Mouse (Mus musculus) ES-E14 (cell line): Measurements from ENCODE around the gene Ptbp1. TPM values are rescaled to one million over a fixed set of nuclear protein-coding genes. Genes with fewer than 3 reads are reported as not detected.
A peak's percentile ranks its signal among the peaks of the same experiment; 100 is the strongest.

ENCODE experiments used
- DNase-seq: peaks from one replicate; pipeline ENCODE4 v3.0.0-alpha.2; 2013; ENCODE audit warnings: low read depth, low spot score
- H3K27ac ChIP-seq: 2 replicates; pipeline ENCODE4 v1.5.1; 2012; ENCODE audit warnings: low read depth, mild to moderate bottlenecking, low read length, moderate library complexity, mixed read lengths; ENCODE audit not compliant: poor library complexity, insufficient read depth, severe bottlenecking
- H3K36me3 ChIP-seq: 2 replicates; pipeline ENCODE4 v1.6.1; 2012; ENCODE audit warnings: mild to moderate bottlenecking, low read length, moderate library complexity, mixed read lengths; ENCODE audit not compliant: control insufficient read depth, poor library complexity, insufficient read depth, severe bottlenecking
- H3K4me1 ChIP-seq, 2 experiments: fragments of 150-350 bp in 1 of 2; sonication (generic) in 1 of 2; 2 replicates each; pipeline ENCODE4 v1.6.1; 2012; ENCODE audit warnings: low read length in 2 of 2, mild to moderate bottlenecking in 1 of 2, mixed read lengths in 1 of 2; ENCODE audit not compliant: control insufficient read depth in 2 of 2, insufficient read depth in 2 of 2, poor library complexity in 1 of 2
- H3K4me3 ChIP-seq, 2 experiments: fragments of 150-350 bp in 1 of 2; sonication (generic) in 1 of 2; 2 replicates each; pipeline ENCODE4 v1.5.1; 2012; ENCODE audit warnings: low read length in 2 of 2, low read depth in 1 of 2, mild to moderate bottlenecking in 1 of 2, mixed read lengths in 1 of 2; ENCODE audit not compliant: insufficient read depth in 1 of 2, poor library complexity in 1 of 2, severe bottlenecking in 1 of 2
- H3K9ac ChIP-seq: 2 replicates; pipeline ENCODE4 v1.6.1; 2012; ENCODE audit warnings: low read depth, mild to moderate bottlenecking, low read length, mixed read lengths; ENCODE audit not compliant: poor library complexity, insufficient read depth, severe bottlenecking
- H3K9me3 ChIP-seq: fragments of 150-350 bp; sonication (generic); 2 replicates; pipeline ENCODE4 v1.6.1; 2012; ENCODE audit warnings: low read depth, mild to moderate bottlenecking, low read length; ENCODE audit not compliant: control insufficient read depth, insufficient read depth
- CHD2 ChIP-seq: IDR thresholded peaks from 2 replicates; pipeline ENCODE4 v1.6.1; 2014; ENCODE audit warnings: mild to moderate bottlenecking, low read depth, low read length, inconsistent platforms
- HCFC1 ChIP-seq: IDR thresholded peaks from 2 replicates; pipeline ENCODE4 v1.6.1; 2012; ENCODE audit warnings: low read length, inconsistent platforms, borderline replicate concordance; ENCODE audit not compliant: insufficient read depth
- MAFK ChIP-seq: IDR thresholded peaks from 2 replicates; pipeline ENCODE4 v1.6.1; 2014; ENCODE audit warnings: mild to moderate bottlenecking, low read depth, low read length, inconsistent platforms; ENCODE audit not compliant: insufficient read depth
- ZC3H11A ChIP-seq: IDR thresholded peaks from 2 replicates; pipeline ENCODE4 v1.6.1; 2012; ENCODE audit warnings: low read depth, mild to moderate bottlenecking, inconsistent platforms, low read length, borderline replicate concordance
- ZNF384 ChIP-seq: IDR thresholded peaks from 2 replicates; pipeline ENCODE4 v1.6.1; 2012; ENCODE audit warnings: low read depth, low read length, inconsistent platforms
- in situ Hi-C, 2 experiments: fragments of 600-800 bp; cut with MboI; formaldehyde crosslinking; loops; one replicate each; pipeline ENCODE4 v1.15.1; 2025; ENCODE audit warnings: low sequenced_read_pairs in 2 of 2, inconsistent platforms in 1 of 2; ENCODE audit not compliant: unreplicated experiment in 2 of 2
- total RNA-seq: library from RNA; depleted of rRNA; stranded (reverse); fragments of 300-350 nt; gene quantifications from 2 replicates; pipeline ENCODE4 v1.2.3, GENCODE M21; 2012

Ptbp1 gene
- total RNA-seq, 1 experiment = 403 TPM

GRCm38 (mm10) chr10:79865189-79865601, 11.0 kb downstream of the Ptbp1 start:
- H3K9ac ChIP-seq = no peak overlapping the region
- no peak overlapping the region for H3K4me3 ChIP-seq
- TF ChIP-seq CHD2 (0 out of 2 replicates have a peak, but pooled peaks have one; percentile 2), ZNF384 (no peak), ZC3H11A (no peak), HCFC1 (no peak)
- in situ Hi-C loops = no loop called here
- H3K27ac ChIP-seq = no peak overlapping the region
- DNase-seq = no peak
- no peaks in the 10 kb centered on the region for H3K9me3 ChIP-seq
- peaks cover 0 to 15% of the 10 kb centered on the region in 2 experiments; a peak in 1 of 4 replicates for H3K4me1 ChIP-seq
- peaks cover 33% of the 10 kb centered on the region for H3K36me3 ChIP-seq

- no peaks in the 10 kb centered on the region for H3K9me3 ChIP-seq
- TF ChIP-seq HCFC1 (no peak), CHD2 (no peak), ZNF384 (no peak), MAFK (no peak), ZC3H11A (no peak)
- no peak overlapping the region for H3K27ac ChIP-seq
- no peak for DNase-seq
- H3K4me1 ChIP-seq = peaks cover 0 to 10% of the 10 kb centered on the region in 2 experiments; a peak in 1 of 4 replicates
- H3K36me3 ChIP-seq = peaks cover 26% of the 10 kb centered on the region
- no peak overlapping the region for H3K4me3 ChIP-seq
- H3K9ac ChIP-seq = no peak overlapping the region
- in situ Hi-C loops = no loop called here
Measured at GRCm38 (mm10) chr10:79865801-79866295, 11.6 kb downstream of the Ptbp1 start.

- H3K9ac ChIP-seq = no peak overlapping the region
- H3K4me3 ChIP-seq = no peak overlapping the region
- no peak for TF ChIP-seq MAFK
- TF ChIP-seq HCFC1 = no peak
- TF ChIP-seq ZNF384 = no peak
- TF ChIP-seq CHD2 = no peak
- TF ChIP-seq ZC3H11A = no peak
- no peaks in the 10 kb centered on the region for H3K9me3 ChIP-seq
- DNase-seq = no peak
- in situ Hi-C loops = no loop called here
- H3K4me1 ChIP-seq = peaks cover 0 to 5% of the 10 kb centered on the region in 2 experiments; a peak in 1 of 4 replicates
- H3K36me3 ChIP-seq = peaks cover 19% of the 10 kb centered on the region
- no peak overlapping the region for H3K27ac ChIP-seq
Measured at GRCm38 (mm10) chr10:79866601-79867000, 12.4 kb downstream of the Ptbp1 start.

- no peak overlapping the region for H3K4me3 ChIP-seq
- H3K4me1 ChIP-seq = peaks cover 0 to under 1% of the 10 kb centered on the region in 2 experiments; a peak in 1 of 4 replicates
- TF ChIP-seq MAFK (no peak), HCFC1 (no peak), CHD2 (no peak), ZNF384 (no peak), ZC3H11A (no peak)
- no peaks in the 10 kb centered on the region for H3K9me3 ChIP-seq
- H3K36me3 ChIP-seq = no peaks in the 10 kb centered on the region
- no peak for DNase-seq
- in situ Hi-C loops = no loop called here
- H3K27ac ChIP-seq = no peak overlapping the region
- no peak overlapping the region for H3K9ac ChIP-seq
Measured at GRCm38 (mm10) chr10:79871845-79872244, 17.6 kb downstream of the Ptbp1 start.
